Mouse (Mus musculus) midbrain, embryonic 14.5 days (tissue): ENCODE results near the gene D930048N14Rik. TPM values are rescaled to one million over a fixed set of nuclear protein-coding genes. Genes with fewer than 3 reads are reported as not detected.

Source experiments
- ATAC-seq: fragments of 200-750 bp; cut with Nextera tagmentation; 2 replicates; pipeline ENCODE4 v1.8.0; 2017; ENCODE audit warnings: moderate number of reproducible peaks, moderate library complexity; ENCODE audit not compliant: low FRiP score, low TSS enrichment
- DNase-seq: peaks from one replicate; pipeline ENCODE4 v3.0.0-alpha.2; 2015
- H3K27ac ChIP-seq: fragments of 300-500 bp; sonication (generic); replicated peaks from 2 replicates; pipeline ENCODE4 v1.5.1; 2014; ENCODE audit warnings: mild to moderate bottlenecking, low read depth, low read length, moderate library complexity
- H3K27me3 ChIP-seq: fragments of 300-500 bp; sonication (generic); 2 replicates; pipeline ENCODE4 v1.6.1; 2014; ENCODE audit warnings: low read length, control low read depth, mixed read lengths; ENCODE audit not compliant: control insufficient read depth, insufficient read depth
- H3K36me3 ChIP-seq: fragments of 300-500 bp; sonication (generic); 2 replicates; pipeline ENCODE4 v1.6.1; 2014; ENCODE audit warnings: low read length, control low read depth; ENCODE audit not compliant: control insufficient read depth, insufficient read depth
- H3K4me1 ChIP-seq: fragments of 300-500 bp; sonication (generic); 2 replicates; pipeline ENCODE4 v1.6.1; 2014; ENCODE audit warnings: mild to moderate bottlenecking, antibody characterized with exemption, low read length, control low read depth; ENCODE audit not compliant: control insufficient read depth, insufficient read depth
- H3K4me2 ChIP-seq: fragments of 300-500 bp; sonication (generic); 2 replicates; pipeline ENCODE4 v1.6.1; 2014; ENCODE audit warnings: mild to moderate bottlenecking, low read length, moderate library complexity
- H3K4me3 ChIP-seq: fragments of 300-500 bp; sonication (generic); replicated peaks from 2 replicates; pipeline ENCODE4 v1.5.1; 2014; ENCODE audit warnings: low read depth, low read length
- H3K9ac ChIP-seq: fragments of 300-500 bp; sonication (generic); replicated peaks from 2 replicates; pipeline ENCODE4 v1.6.1; 2014; ENCODE audit warnings: mild to moderate bottlenecking, low read length, moderate library complexity
- H3K9me3 ChIP-seq: fragments of 300-500 bp; sonication (generic); 2 replicates; pipeline ENCODE4 v1.6.1; 2016; ENCODE audit warnings: low read length, control low read depth, mixed read lengths; ENCODE audit not compliant: control insufficient read depth
- WGBS: fragments of 180-500 bp; shearing (Covaris S2); extraction: QIAGEN DNeasy Blood & Tissue Kit; methylation state at CpG from one replicate; pipeline ENCODE4 v1.1.7; 2014; 5-methylcytosine and 5-hydroxymethylcytosine counted together
- polyA plus RNA-seq: library from polyadenylated mRNA; unstranded; fragments of >200 nt; fragmentation: Nextera tagmentation; extraction: Ambion mirVana; gene quantifications from 2 replicates; pipeline ENCODE4 v1.2.1, GENCODE M21; 2014

D930048N14Rik gene
- polyA plus RNA-seq, 1 experiment from 2014 or later = 1.00 TPM

DNA sequence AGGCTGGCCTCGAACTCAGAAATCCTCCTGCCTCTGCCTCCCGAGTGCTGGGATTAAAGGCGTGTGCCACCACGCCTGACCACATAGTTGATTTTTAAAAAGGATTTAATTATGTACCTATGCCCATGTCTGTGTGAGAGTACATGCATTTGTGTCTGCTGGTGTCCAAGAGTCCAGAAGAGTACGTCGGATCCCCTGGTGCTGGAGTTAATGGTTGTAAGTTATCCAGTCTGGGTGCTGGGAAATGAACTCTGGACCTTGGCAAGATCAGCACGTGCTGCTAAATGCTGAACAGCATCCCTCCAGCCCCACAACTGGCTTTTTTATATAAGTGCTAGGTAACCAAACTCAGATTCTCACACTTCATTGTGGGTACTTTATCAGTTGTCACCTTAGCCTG lies 20.1 kb downstream of the D930048N14Rik start:
- Histone ChIP-seq H3K4me2 (no peak overlapping the region), H3K9me3 (no peaks in the 10 kb centered on the region), H3K4me3 (no peak overlapping the region), H3K36me3 (no peaks in the 10 kb centered on the region), H3K27me3 (no peaks in the 10 kb centered on the region), H3K9ac (no peak overlapping the region), H3K27ac (no peak overlapping the region), H3K4me1 (no peaks in the 10 kb centered on the region)
- 94% methylated on average over 6 of the region's 7 CpGs for WGBS
- ATAC-seq (no peak), DNase-seq (no peak)

GRCm38 (mm10) chr11:51671376-51671775 lies 20.6 kb downstream of the D930048N14Rik start:
- ATAC-seq = no peak
- Histone ChIP-seq H3K4me2 (no peak overlapping the region), H3K9ac (no peak overlapping the region), H3K9me3 (no peaks in the 10 kb centered on the region), H3K27me3 (no peaks in the 10 kb centered on the region), H3K4me3 (no peak overlapping the region), H3K27ac (no peak overlapping the region), H3K4me1 (no peaks in the 10 kb centered on the region), H3K36me3 (no peaks in the 10 kb centered on the region)
- 92% methylated on average over 2 of the region's 2 CpGs for WGBS
- no peak for DNase-seq

DNA sequence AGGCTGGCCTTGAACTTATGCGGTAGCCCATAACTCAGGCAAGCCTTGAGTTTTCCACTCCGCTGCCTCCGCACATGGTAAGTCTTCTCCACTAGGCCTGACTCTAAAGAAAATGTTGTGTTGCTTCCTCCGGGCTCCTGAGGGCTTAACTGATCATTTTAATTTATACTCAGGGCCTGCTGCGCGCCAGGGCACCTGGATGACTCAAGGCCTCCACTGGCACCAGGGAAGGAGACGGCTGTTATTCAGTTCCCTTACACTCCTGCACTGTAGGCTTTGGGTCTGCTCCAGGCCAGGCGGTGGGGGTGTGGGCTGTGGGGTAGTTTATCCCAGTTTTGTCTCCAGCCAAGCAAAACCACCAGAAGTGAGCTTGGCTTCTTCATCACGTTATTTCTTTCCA lies 22.5 kb downstream of the D930048N14Rik start:
- Histone ChIP-seq H3K27me3 (no peaks in the 10 kb centered on the region), H3K4me3 (no peak overlapping the region), H3K36me3 (no peaks in the 10 kb centered on the region), H3K27ac (no peak overlapping the region), H3K4me2 (no peak overlapping the region), H3K9ac (no peak overlapping the region), H3K4me1 (no peaks in the 10 kb centered on the region), H3K9me3 (no peaks in the 10 kb centered on the region)
- ATAC-seq (no peak), DNase-seq (no peak)
- WGBS = 87% methylated on average over 9 of the region's 9 CpGs

GRCm38 (mm10) chr11:51675386-51675785 lies 24.6 kb downstream of the D930048N14Rik start:
- no peaks in the 10 kb centered on the region for H3K36me3 ChIP-seq
- no peaks in the 10 kb centered on the region for H3K4me1 ChIP-seq
- WGBS = 81% methylated on average over 5 of the region's 5 CpGs
- ATAC-seq (no peak), DNase-seq (no peak)
- H3K27ac ChIP-seq = no peak overlapping the region
- no peak overlapping the region for H3K4me3 ChIP-seq
- no peaks in the 10 kb centered on the region for H3K9me3 ChIP-seq
- H3K4me2 ChIP-seq = no peak overlapping the region
- H3K27me3 ChIP-seq = no peaks in the 10 kb centered on the region
- H3K9ac ChIP-seq = no peak overlapping the region

DNA sequence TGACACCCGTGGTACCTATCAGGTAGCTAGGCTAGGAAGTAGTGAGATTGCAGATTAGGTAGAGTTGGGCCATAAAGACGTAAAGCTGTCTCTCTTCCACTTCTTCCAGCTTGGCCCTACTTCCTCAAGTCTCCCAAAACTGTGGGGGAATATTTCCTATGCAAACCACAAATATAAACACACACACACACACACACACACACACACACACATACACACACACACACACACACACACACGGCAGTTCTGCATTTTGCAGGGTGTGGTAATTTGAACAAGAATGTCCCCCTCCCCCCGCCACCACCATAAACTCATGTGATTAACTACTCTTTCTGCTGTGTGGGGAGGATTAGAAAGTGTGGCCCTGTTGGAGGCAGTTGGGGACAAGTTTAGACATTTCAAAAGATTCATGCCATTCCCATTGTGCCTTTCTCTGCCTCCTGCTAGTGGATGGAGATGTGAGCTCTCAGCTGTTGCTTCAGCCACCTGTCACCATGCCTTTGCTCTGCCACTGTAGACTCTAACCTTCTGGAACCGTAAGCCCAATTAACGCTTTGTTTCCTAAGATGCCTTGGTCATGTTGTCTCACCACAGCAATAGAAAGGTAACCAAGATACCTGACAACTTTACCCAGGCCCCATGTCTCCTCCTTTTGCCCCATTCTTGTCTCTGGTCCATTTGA lies 27.1 kb downstream of the D930048N14Rik start:
- Histone ChIP-seq H3K36me3 (no peaks in the 10 kb centered on the region), H3K4me3 (no peak overlapping the region), H3K27me3 (no peaks in the 10 kb centered on the region), H3K4me1 (no peaks in the 10 kb centered on the region), H3K9me3 (no peaks in the 10 kb centered on the region), H3K4me2 (no peak overlapping the region), H3K9ac (no peak overlapping the region), H3K27ac (no peak overlapping the region)
- 79% methylated on average over 6 of the region's 6 CpGs for WGBS
- ATAC-seq (no peak), DNase-seq (no peak)

GRCm38 (mm10) chr11:51679466-51679865 lies 28.7 kb downstream of the D930048N14Rik start:
- ATAC-seq (no peak), DNase-seq (no peak)
- WGBS = 82% methylated on average over 3 of the region's 3 CpGs
- H3K4me3 ChIP-seq = no peak overlapping the region
- no peaks in the 10 kb centered on the region for H3K9me3 ChIP-seq
- 0 out of 2 replicates have a peak, but pooled peaks cover 3% of the 10 kb centered on the region for H3K36me3 ChIP-seq
- no peak overlapping the region for H3K4me2 ChIP-seq
- H3K9ac ChIP-seq = no peak overlapping the region
- H3K4me1 ChIP-seq = no peaks in the 10 kb centered on the region
- no peaks in the 10 kb centered on the region for H3K27me3 ChIP-seq
- no peak overlapping the region for H3K27ac ChIP-seq

DNA sequence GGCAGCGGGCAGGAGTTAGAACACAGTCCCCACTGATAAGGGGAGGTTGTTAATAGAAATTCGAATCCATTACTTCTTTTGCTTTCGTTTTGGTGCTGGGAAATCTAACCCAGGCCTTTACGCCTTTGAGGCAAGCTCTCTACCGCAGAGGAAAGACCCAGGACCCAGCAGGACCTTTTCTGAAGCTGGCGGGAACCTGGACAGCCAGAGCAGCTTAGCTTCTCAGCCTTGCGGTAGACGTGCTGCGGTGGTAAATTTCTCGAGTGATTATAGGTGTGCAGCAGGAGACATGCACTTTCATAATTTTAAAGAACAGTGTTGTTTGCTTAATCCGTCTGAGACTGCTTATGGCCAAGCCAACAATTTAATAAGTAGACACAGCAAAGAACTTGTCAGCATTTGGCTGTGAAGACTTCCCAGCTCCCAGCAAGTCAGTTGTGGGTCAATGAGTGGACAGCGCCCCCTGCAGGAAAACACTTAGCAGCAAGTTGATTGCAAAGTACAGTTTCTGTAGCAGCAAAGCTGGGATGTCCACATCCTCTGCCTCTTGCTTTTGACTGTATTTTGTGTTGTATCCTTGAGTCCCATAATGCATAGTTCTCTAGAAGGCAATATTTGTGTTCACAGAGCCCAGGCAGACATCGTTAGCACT lies 30.7 kb downstream of the D930048N14Rik start:
- DNase-seq = peak; percentile 88
- H3K4me1 ChIP-seq = no peaks in the 10 kb centered on the region
- no peak overlapping the region for H3K4me2 ChIP-seq
- H3K9me3 ChIP-seq = no peaks in the 10 kb centered on the region
- H3K36me3 ChIP-seq = 0 out of 2 replicates have a peak, but pooled peaks cover 8% of the 10 kb centered on the region
- H3K4me3 ChIP-seq = no peak overlapping the region
- no peak for ATAC-seq
- 36% methylated on average over 13 of the region's 13 CpGs for WGBS
- H3K27ac ChIP-seq = no peak overlapping the region
- no peak overlapping the region for H3K9ac ChIP-seq
- H3K27me3 ChIP-seq = no peaks in the 10 kb centered on the region

GRCm38 (mm10) chr11:51681976-51682374 lies 31.2 kb downstream of the D930048N14Rik start:
- Histone ChIP-seq H3K9me3 (no peaks in the 10 kb centered on the region), H3K27ac (no peak overlapping the region), H3K4me3 (no peak overlapping the region), H3K9ac (no peak overlapping the region), H3K4me1 (no peaks in the 10 kb centered on the region), H3K36me3 (0 out of 2 replicates have a peak, but pooled peaks cover 8% of the 10 kb centered on the region), H3K4me2 (no peak overlapping the region), H3K27me3 (no peaks in the 10 kb centered on the region)
- ATAC-seq = no peak
- WGBS = 47% methylated on average over 8 of the region's 8 CpGs
- no peak for DNase-seq
